Mouse (Mus musculus) kidney, postnatal 10 days (tissue): ENCODE data around the gene Lbx2.

Experiments
- DNase-seq: peaks from one replicate; pipeline ENCODE4 v3.0.0; 2021; ENCODE audit warnings: mixed read lengths

The Lbx2 gene

GRCm38 (mm10) chr6:83086121-83087035 is at the start of gene Lbx2:
TSS of gene Lbx2 (plus strand) at chr6:83086367.
- peak; percentile 25 for DNase-seq

GRCm38 (mm10) chr6:83037188-83037587 is 49.0 kb upstream of the Lbx2 start:
- DNase-seq = no peak

GRCm38 (mm10) chr6:83038496-83039012 is 47.6 kb upstream of the Lbx2 start:
- peak; percentile 93 for DNase-seq

- DNase-seq = no peak
These were observed 45.6 kb upstream of the Lbx2 start for GRCm38 (mm10) chr6:83040601-83041000.

GRCm38 (mm10) chr6:83043561-83043960 is 42.6 kb upstream of the Lbx2 start:
- no peak for DNase-seq

GRCm38 (mm10) chr6:83043993-83044392 is 42.2 kb upstream of the Lbx2 start:
- no peak for DNase-seq

GRCm38 (mm10) chr6:83044742-83045141 is 41.4 kb upstream of the Lbx2 start:
- DNase-seq = peak; percentile 47

- DNase-seq = no peak
These were observed 36.8 kb upstream of the Lbx2 start for GRCm38 (mm10) chr6:83049367-83049766.

GRCm38 (mm10) chr6:83053136-83053960 is 32.8 kb upstream of the Lbx2 start:
- DNase-seq = peak; percentile 52

GRCm38 (mm10) chr6:83054074-83054851 is 31.9 kb upstream of the Lbx2 start, which contains the start of gene Aup1:
TSS of gene Aup1 (plus strand) at chr6:83054521.
- peak; percentile 97 for DNase-seq

- peak; percentile 60 for DNase-seq
These were observed 31.2 kb upstream of the Lbx2 start, which contains the start of gene Htra2 for GRCm38 (mm10) chr6:83054871-83055431. TSS of gene Htra2 (minus strand) at chr6:83055273.

- DNase-seq = peak; percentile 76
These were observed 28.4 kb upstream of the Lbx2 start, which contains the start of gene Dqx1 for GRCm38 (mm10) chr6:83057790-83058189. TSS of gene Dqx1 (plus strand) at chr6:83057844.

GRCm38 (mm10) chr6:83058725-83059124 is 27.4 kb upstream of the Lbx2 start:
- no peak for DNase-seq

- DNase-seq = no peak
These were observed 20.2 kb upstream of the Lbx2 start for GRCm38 (mm10) chr6:83065995-83066394.

- no peak for DNase-seq
These were observed 19.7 kb upstream of the Lbx2 start for GRCm38 (mm10) chr6:83066441-83066840.

- no peak for DNase-seq
These were observed 17.9 kb upstream of the Lbx2 start for GRCm38 (mm10) chr6:83068221-83068620.

- DNase-seq = peak; percentile 37
These were observed 17.3 kb upstream of the Lbx2 start for GRCm38 (mm10) chr6:83068706-83069487.

GRCm38 (mm10) chr6:83069488-83070246 is 16.5 kb upstream of the Lbx2 start:
- DNase-seq = no peak

GRCm38 (mm10) chr6:83070247-83070310 is 16.1 kb upstream of the Lbx2 start, which contains the start of gene Tlx2:
TSS of gene Tlx2 (minus strand) at chr6:83070293.
- no peak for DNase-seq

- DNase-seq = no peak
These were observed 15.6 kb upstream of the Lbx2 start for GRCm38 (mm10) chr6:83070311-83071219.
